Mouse (Mus musculus) ES-E14 (cell line): Measurements from ENCODE around the gene Scn1b. TPM values are rescaled to one million over a fixed set of nuclear protein-coding genes. Genes with fewer than 3 reads are reported as not detected.

Experiments used
- DNase-seq: peaks from one replicate; pipeline ENCODE4 v3.0.0-alpha.2; 2013; ENCODE audit warnings: low read depth, low spot score
- H3K27ac ChIP-seq: 2 replicates; pipeline ENCODE4 v1.5.1; 2012; ENCODE audit warnings: low read depth, mild to moderate bottlenecking, low read length, moderate library complexity, mixed read lengths; ENCODE audit not compliant: poor library complexity, insufficient read depth, severe bottlenecking
- H3K36me3 ChIP-seq: 2 replicates; pipeline ENCODE4 v1.6.1; 2012; ENCODE audit warnings: mild to moderate bottlenecking, low read length, moderate library complexity, mixed read lengths; ENCODE audit not compliant: control insufficient read depth, poor library complexity, insufficient read depth, severe bottlenecking
- H3K4me1 ChIP-seq, 2 experiments: fragments of 150-350 bp in 1 of 2; sonication (generic) in 1 of 2; 2 replicates each; pipeline ENCODE4 v1.6.1; 2012; ENCODE audit warnings: low read length in 2 of 2, mild to moderate bottlenecking in 1 of 2, mixed read lengths in 1 of 2; ENCODE audit not compliant: control insufficient read depth in 2 of 2, insufficient read depth in 2 of 2, poor library complexity in 1 of 2
- H3K4me3 ChIP-seq, 2 experiments: fragments of 150-350 bp in 1 of 2; sonication (generic) in 1 of 2; 2 replicates each; pipeline ENCODE4 v1.5.1; 2012; ENCODE audit warnings: low read length in 2 of 2, low read depth in 1 of 2, mild to moderate bottlenecking in 1 of 2, mixed read lengths in 1 of 2; ENCODE audit not compliant: insufficient read depth in 1 of 2, poor library complexity in 1 of 2, severe bottlenecking in 1 of 2
- H3K9ac ChIP-seq: 2 replicates; pipeline ENCODE4 v1.6.1; 2012; ENCODE audit warnings: low read depth, mild to moderate bottlenecking, low read length, mixed read lengths; ENCODE audit not compliant: poor library complexity, insufficient read depth, severe bottlenecking
- H3K9me3 ChIP-seq: fragments of 150-350 bp; sonication (generic); 2 replicates; pipeline ENCODE4 v1.6.1; 2012; ENCODE audit warnings: low read depth, mild to moderate bottlenecking, low read length; ENCODE audit not compliant: control insufficient read depth, insufficient read depth
- CHD2 ChIP-seq: IDR thresholded peaks from 2 replicates; pipeline ENCODE4 v1.6.1; 2014; ENCODE audit warnings: mild to moderate bottlenecking, low read depth, low read length, inconsistent platforms
- HCFC1 ChIP-seq: IDR thresholded peaks from 2 replicates; pipeline ENCODE4 v1.6.1; 2012; ENCODE audit warnings: low read length, inconsistent platforms, borderline replicate concordance; ENCODE audit not compliant: insufficient read depth
- MAFK ChIP-seq: IDR thresholded peaks from 2 replicates; pipeline ENCODE4 v1.6.1; 2014; ENCODE audit warnings: mild to moderate bottlenecking, low read depth, low read length, inconsistent platforms; ENCODE audit not compliant: insufficient read depth
- ZC3H11A ChIP-seq: IDR thresholded peaks from 2 replicates; pipeline ENCODE4 v1.6.1; 2012; ENCODE audit warnings: low read depth, mild to moderate bottlenecking, inconsistent platforms, low read length, borderline replicate concordance
- ZNF384 ChIP-seq: IDR thresholded peaks from 2 replicates; pipeline ENCODE4 v1.6.1; 2012; ENCODE audit warnings: low read depth, low read length, inconsistent platforms
- in situ Hi-C, 2 experiments: fragments of 600-800 bp; cut with MboI; formaldehyde crosslinking; loops; one replicate each; pipeline ENCODE4 v1.15.1; 2025; ENCODE audit warnings: low sequenced_read_pairs in 2 of 2, inconsistent platforms in 1 of 2; ENCODE audit not compliant: unreplicated experiment in 2 of 2
- total RNA-seq: library from RNA; depleted of rRNA; stranded (reverse); fragments of 300-350 nt; gene quantifications from 2 replicates; pipeline ENCODE4 v1.2.3, GENCODE M21; 2012

The Scn1b gene
- total RNA-seq, 1 experiment, result 16.3 TPM

GRCm38 (mm10) chr7:31128157-31128705, 1.4 kb upstream of the Scn1b start:
- Histone ChIP-seq H3K27ac (no peak overlapping the region), H3K9me3 (no peaks in the 10 kb centered on the region), H3K4me3 (no peak overlapping the region), H3K36me3 (peaks cover 26% of the 10 kb centered on the region), H3K9ac (no peak overlapping the region), H3K4me1 (peaks cover 0 to 5% of the 10 kb centered on the region in 2 experiments; a peak in 1 of 4 replicates)
- no peak for TF ChIP-seq MAFK
- no peak for TF ChIP-seq CHD2
- TF ChIP-seq ZNF384, result no peak
- no peak for TF ChIP-seq ZC3H11A
- TF ChIP-seq HCFC1, result no peak
- in situ Hi-C loops, result no loop called here
- DNase-seq, result no peak

DNA sequence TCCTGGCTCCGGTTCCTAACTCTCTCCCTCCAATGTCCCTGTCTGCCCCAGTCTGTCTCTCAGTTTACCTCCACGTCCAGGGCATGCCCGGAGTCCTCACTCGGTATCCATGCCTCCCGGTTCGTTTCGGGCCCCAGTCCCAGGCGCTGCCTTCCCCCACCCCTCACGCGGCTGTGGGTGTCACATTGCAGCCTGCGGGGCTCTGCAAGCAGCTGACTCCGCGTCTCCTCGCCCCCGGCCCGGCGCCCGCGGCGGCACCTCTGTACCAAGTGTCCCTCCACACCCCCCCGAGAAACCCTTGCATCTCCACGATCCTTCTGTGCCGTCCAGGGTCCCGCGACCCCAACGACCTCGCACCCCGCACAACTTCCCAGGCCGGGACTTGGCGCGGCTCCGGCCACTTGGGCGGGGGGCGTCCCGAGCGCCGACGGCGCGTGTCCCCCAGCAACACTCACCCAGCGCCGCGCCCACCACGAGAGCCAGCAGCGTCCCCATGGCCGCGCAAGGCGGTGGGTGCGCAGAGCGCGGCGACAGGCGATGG, 522 bp downstream of the Scn1b start:
- no peak for TF ChIP-seq ZNF384
- TF ChIP-seq ZC3H11A, result no peak
- TF ChIP-seq CHD2, result no peak
- TF ChIP-seq MAFK, result no peak
- no peak for TF ChIP-seq HCFC1
- Histone ChIP-seq H3K9ac (peak overlapping the region; percentile 79), H3K4me3 (peak overlapping the region; percentile 75 to 90), H3K9me3 (no peaks in the 10 kb centered on the region), H3K4me1 (peaks cover 0 to 5% of the 10 kb centered on the region in 2 experiments; a peak in 1 of 4 replicates), H3K27ac (no peak overlapping the region), H3K36me3 (peaks cover 9% of the 10 kb centered on the region)
- in situ Hi-C loops, result no loop called here
- no peak for DNase-seq

- TF ChIP-seq ZNF384 (no peak), CHD2 (no peak), MAFK (no peak), ZC3H11A (no peak)
- Histone ChIP-seq H3K4me1 (peaks cover 0 to 5% of the 10 kb centered on the region in 2 experiments; a peak in 1 of 4 replicates), H3K27ac (no peak overlapping the region), H3K9ac (no peak overlapping the region), H3K9me3 (no peaks in the 10 kb centered on the region), H3K4me3 (no peak overlapping the region), H3K36me3 (peaks cover 5% of the 10 kb centered on the region)
- DNase-seq, result no peak
- in situ Hi-C loops, result no loop called here
These were observed 1.7 kb downstream of the Scn1b start for GRCm38 (mm10) chr7:31125116-31125515.

- H3K27ac ChIP-seq, result no peak overlapping the region
- H3K4me3 ChIP-seq, result no peak overlapping the region
- H3K9me3 ChIP-seq, result no peaks in the 10 kb centered on the region
- no peaks in the 10 kb centered on the region for H3K36me3 ChIP-seq
- no peak for DNase-seq
- H3K4me1 ChIP-seq, result peaks cover 0 to 5% of the 10 kb centered on the region in 2 experiments; a peak in 1 of 4 replicates
- in situ Hi-C loops, result no loop called here
- TF ChIP-seq ZNF384 (no peak), HCFC1 (no peak), MAFK (no peak), CHD2 (no peak), ZC3H11A (no peak)
- H3K9ac ChIP-seq, result no peak overlapping the region
These were observed 2.4 kb downstream of the Scn1b start for GRCm38 (mm10) chr7:31124381-31124780.

DNA sequence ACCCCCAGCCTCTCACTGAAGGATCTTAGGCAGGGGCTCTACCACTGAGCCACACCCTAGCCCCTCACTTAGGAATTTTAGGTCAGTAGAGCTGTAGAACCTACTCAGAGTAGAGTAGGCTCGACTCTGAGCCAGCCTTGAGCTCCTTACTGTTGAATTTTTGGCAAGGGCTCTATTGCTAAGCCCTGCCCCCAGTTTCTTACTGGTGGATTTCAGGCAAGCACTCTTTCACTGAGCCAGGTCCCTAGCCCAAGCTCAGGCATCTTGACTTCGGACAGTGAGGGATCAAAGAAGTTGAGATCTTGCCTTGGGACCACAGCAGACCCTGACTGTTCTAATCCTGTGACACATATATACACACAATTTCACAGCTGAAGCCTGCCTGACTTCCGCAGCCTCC, 3.1 kb downstream of the Scn1b start:
- H3K4me3 ChIP-seq, result no peak overlapping the region
- in situ Hi-C loops, result no loop called here
- peaks cover 0 to 5% of the 10 kb centered on the region in 2 experiments; a peak in 1 of 4 replicates for H3K4me1 ChIP-seq
- H3K9me3 ChIP-seq, result no peaks in the 10 kb centered on the region
- no peak for TF ChIP-seq HCFC1
- no peak for TF ChIP-seq MAFK
- TF ChIP-seq ZNF384, result no peak
- TF ChIP-seq CHD2, result no peak
- no peak for DNase-seq
- no peak overlapping the region for H3K9ac ChIP-seq
- no peaks in the 10 kb centered on the region for H3K36me3 ChIP-seq
- H3K27ac ChIP-seq, result no peak overlapping the region
